Mouse (Mus musculus): ENCODE results near the gene Retsat. TPM values are rescaled to one million over a fixed set of nuclear protein-coding genes. Genes with fewer than 3 reads are reported as not detected.

Gene Retsat
- total RNA-seq, 2 experiments from 2014 or later, result 70.2 to 71.6 TPM

DNA sequence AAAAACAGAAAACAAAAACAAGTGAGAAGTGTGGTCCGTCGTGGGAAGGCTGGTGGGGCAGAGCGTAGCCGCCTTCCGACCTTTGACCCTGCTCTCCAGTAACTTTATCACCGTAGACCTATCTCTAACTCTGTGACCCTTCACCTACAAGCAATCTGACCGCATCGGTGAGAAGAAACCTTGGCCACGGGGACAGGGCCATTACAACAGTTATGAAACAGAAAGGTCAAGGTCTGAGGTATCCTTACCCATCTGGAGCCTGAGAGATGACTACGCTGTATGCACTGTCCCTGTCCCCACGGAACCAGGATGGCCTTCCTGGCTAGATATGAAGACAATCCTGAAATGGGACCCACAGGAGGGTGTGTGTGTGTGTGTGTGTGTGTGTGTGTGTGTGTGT, 14.1 kb upstream of the Retsat start:
- DNase-seq, result no peak
- intact Hi-C loops (cut with DNase I), result no loop called here

DNA sequence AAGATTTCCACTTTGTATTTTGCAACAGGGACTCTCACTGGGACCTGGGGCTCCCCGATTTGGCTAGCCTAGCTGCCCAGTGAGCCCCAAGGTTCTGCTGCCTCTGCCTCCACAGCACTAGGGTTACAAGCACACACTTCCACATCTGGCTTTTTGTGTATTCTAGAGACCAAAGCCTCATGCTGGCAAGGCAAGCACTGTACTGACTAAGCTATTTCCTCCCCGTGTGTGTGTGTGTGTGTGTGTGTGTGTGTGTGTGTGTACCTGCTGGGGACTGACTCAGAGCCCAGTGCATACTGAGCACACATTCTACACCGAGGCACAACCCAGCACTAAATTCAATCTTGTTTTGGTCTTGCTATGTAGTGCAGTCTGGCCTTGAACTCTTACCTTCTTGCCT, 11.6 kb upstream of the Retsat start:
- no peak for DNase-seq
- intact Hi-C loops (cut with DNase I), result no loop called here

DNA sequence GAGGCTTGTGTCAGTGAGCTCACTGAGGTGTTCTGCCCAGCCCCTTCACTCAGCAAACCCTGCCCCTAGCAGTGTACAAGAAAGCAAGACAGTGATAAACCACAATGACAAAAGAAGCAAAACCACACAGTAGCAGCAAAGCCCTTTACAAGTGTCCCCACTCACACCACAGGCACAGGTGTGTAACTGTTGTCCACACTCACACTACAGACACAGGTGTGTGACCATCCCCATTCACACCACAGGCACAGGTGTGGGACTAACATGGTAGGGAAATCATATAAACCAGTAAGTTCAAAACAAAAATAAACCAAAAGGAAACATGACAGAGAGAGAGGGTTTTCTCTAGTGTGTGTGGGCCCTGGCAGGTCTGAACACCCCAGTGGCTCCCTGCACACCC, 10.0 kb upstream of the Retsat start:
- intact Hi-C loops (cut with DNase I), result no loop called here
- DNase-seq, result no peak

DNA sequence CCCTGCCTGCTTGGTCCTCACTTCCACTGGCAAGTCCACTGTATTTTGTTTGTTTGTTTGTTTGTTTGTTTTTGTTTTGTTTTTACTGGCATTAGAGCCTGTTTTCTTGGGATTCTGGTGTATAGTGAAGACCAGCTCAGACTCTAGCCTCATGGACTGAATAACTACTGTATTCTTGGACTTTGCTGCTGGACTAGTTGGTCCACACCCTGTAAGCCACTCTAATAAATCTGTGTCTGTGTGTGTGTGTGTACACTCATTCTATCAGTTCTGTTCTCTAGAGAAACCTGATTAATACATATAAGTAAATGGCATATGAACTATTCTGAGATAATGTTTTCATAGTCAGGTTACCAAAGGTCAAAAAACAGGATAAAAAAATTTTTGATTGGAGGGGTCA, 8.2 kb upstream of the Retsat start:
- DNase-seq, result no peak
- intact Hi-C loops (cut with DNase I), result no loop called here

GRCm38 (mm10) chr6:72593011-72593803, 5.1 kb upstream of the Retsat start:
- intact Hi-C loops (cut with DNase I), result no loop called here

DNA sequence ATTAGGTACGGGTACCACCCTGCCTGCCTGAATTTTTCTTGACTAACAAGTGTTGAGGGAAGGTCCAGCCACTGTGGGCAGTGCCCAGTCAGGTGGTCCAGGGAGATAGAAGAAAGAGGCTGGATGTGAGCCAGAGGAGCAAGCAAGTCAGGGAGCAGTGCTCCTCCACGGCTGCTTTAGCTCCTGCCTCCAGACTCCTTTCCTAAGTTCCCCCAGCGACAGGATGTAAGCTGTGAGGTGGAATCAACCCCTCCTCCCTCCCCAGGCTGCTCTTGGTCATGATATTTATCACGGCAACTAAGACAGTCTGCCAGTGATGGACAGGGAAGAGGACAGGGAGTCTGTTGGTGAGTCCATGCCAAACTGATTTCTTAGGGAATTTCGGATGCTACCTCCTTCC, 4.4 kb upstream of the Retsat start:
- no peak for DNase-seq
- intact Hi-C loops (cut with DNase I), result no loop called here

More at GRCm38 (mm10) chr6:72593011-72593803, 5.1 kb upstream of the Retsat start:
- DNase-seq, result peak; percentile 47 to 66

- intact Hi-C loops (cut with DNase I), result no loop called here
- DNase-seq, result no peak
Measured at GRCm38 (mm10) chr6:72597083-72597874, 996 bp upstream of the Retsat start.

- intact Hi-C loops (cut with DNase I), result no loop called here
- DNase-seq, result peak in 1 of 2 experiments; percentile 25
Measured at GRCm38 (mm10) chr6:72598791-72599557, 699 bp downstream of the Retsat start.

- intact Hi-C loops (cut with DNase I), result no loop called here
- no peak for DNase-seq
Measured at GRCm38 (mm10) chr6:72600216-72600615, 1.9 kb downstream of the Retsat start.

GRCm38 (mm10) chr6:72600771-72601170, 2.5 kb downstream of the Retsat start:
- intact Hi-C loops (cut with DNase I), result no loop called here
- no peak for DNase-seq

DNA sequence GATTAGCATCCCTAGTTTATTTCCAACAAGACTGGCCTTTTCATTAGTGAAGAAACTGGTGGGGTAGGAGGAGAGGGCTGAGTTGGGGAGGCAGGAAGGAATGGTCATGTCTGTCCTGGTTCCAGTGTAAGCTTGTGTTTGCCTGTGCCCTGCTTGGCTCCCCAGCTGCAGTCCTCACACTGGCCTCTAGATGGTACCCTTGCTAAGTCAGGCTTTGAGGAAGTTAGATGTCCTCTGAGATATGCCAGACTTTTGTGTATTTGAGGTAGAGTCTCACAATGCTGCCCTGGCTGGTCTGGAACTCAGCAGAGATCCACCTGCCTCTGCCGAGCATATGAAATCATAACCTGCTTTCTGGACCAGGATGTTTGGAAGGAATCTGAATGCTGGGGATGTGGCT, 3.5 kb downstream of the Retsat start:
- intact Hi-C loops (cut with DNase I), result no loop called here

DNA sequence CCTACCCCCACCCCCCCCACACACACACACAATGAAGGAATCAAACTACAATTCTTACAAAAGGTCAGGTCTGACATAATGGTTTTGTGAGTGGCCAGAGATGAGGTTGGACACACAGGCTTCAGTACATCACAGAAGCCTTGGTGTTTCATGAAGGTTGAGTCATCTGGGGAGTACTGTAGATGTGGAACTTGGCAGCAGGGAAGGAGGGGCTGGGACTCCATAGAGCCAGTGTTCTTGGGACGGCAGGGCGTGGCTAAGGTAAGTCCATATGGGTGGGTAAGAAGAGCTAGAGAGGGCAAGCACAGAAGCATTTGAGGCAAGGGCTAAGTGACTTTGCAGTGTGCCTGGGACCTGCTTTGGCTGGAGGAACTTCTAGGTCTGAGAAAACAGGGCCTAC, 5.8 kb downstream of the Retsat start:
- no peak for DNase-seq
- intact Hi-C loops (cut with DNase I), result no loop called here

More for the DNA sequence above, 3.5 kb downstream of the Retsat start:
- DNase-seq, result peak; percentile 71 to 74

- intact Hi-C loops (cut with DNase I), result no loop called here
- no peak for DNase-seq
Measured at GRCm38 (mm10) chr6:72607060-72607459, 8.8 kb downstream of the Retsat start.

GRCm38 (mm10) chr6:72607676-72608075, 9.4 kb downstream of the Retsat start:
- DNase-seq, result no peak
- intact Hi-C loops (cut with DNase I), result no loop called here

DNA sequence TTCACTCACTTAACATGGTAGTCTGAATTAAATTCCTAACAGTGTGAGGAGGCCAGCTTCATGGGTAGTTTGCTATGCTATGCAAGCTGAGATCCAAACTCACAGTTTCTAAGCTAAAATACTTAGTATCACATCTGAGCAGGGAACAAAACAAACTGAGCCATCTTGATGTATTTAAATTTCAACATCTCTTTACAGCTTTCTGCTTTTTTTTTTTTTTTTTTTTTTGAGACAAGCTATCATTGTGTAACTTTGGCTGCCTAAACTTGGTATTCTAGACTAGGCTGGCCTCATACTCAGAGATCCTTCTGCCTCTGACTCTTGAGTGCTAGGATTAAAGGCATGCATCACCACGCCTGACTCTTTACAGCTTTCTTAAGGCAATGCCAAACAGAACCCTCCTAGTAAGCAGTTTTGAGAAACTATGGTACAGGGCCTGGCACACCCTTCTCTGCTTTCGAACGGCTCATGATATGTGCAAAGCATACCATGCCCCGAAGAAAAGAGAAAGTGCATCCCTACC, 10.4 kb downstream of the Retsat start:
- intact Hi-C loops (cut with DNase I), result no loop called here
- no peak for DNase-seq

DNA sequence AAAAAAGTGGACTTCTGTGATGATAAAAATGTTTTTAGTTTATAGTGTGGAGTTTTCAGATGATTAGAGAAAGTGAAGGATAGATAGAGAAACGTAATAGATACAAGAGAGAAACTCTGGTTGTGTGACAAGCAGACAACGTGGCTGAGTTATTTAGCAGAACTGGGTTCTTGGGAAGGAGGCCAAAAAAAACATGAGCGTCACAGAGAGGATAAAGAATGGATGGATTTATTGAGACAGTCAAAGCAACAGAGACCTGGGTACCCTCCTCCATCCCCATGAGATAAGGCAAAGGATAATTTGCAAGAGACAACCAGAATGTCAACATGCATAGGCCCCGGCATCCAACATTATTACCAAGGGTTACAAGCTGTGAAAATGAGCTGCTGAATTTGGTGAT, 12.0 kb downstream of the Retsat start:
- intact Hi-C loops (cut with DNase I), result no loop called here
- DNase-seq, result no peak

- no peak for DNase-seq
- intact Hi-C loops (cut with DNase I), result no loop called here
Measured at GRCm38 (mm10) chr6:72615151-72615550, 16.9 kb downstream of the Retsat start.

DNA sequence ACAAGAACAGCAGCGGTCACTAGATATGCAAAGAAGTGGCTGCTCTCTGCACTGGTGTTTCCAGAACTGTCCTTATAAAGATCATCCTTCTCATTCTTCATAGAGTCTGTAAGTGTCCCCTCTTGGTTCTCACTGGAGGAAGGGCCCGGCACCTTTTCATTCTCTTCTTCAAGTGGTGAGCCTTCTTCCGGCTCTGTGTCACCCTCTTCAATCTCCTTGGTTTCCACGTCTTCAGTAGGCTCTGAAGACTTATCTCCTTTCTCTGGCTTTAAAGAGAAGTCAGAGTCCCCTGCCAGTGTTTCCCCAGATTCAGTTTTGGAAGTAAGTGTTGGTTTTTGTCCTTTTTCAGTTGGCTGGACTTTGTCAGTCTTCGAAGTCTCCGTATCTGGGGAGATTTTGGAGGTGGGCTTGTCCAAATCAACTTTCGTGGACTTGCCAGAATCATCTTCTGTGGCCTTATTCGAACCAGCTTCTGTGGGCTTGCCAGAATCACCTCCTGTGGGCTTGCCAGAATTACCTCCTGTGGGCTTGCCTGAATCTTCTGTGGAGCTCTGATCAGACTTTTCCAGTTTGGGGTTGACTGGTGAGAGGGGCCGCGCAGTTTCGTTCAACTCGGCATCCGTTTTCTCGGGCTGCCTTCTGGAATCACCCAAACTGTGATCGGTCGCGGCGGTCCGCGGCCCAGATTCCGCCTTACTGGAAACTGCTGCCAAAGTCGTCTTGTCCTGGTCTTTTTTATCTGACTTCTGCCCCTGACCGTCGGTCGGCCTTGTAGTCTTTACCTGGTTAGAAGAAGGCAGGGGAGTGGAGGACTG, 17.5 kb downstream of the Retsat start:
- DNase-seq, result no peak
- intact Hi-C loops (cut with DNase I), result no loop called here

DNA sequence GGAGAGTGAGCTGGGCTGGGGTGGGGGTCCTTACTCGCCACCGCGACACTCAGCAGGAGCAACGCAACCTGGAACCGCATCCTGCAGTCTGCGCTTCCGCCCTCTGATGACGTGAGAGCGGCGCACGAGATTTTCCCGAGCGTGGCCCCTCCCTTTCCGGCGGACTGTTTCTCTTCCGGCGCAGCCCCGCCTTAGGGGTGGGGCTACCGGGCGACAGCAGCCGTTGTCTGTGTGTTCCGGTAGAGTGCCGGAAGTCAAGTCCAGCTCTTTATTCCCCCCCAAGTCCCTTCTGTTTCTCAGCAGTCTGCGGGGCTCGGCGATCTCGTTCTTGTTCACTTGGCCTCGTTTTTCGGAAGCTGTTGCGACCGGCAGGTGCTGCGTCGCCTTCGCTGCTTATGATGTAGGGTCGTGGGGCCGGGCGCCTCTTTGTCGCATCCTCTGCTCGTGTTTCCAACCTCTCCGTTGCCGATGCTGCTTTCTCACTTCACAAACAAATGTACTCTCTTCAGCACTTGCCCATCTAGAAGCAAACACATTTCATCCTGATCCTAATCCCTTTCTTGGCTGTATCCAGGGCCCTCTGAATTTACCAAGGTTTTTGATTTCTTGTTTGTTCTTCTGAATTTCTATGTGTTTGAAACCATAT, 18.5 kb downstream of the Retsat start, which contains the start of gene Tgoln1:
TSS of gene Tgoln1 (minus strand) at position 358 of the 646 bp plus-strand sequence.
- intact Hi-C loops (cut with DNase I), result no loop called here
- DNase-seq, result peak; percentile 89 to 92

Measured in gastrocnemius, postnatal 36 days (tissue).